Mouse (Mus musculus): Measurements from ENCODE around the gene Exosc1. TPM values are rescaled to one million over a fixed set of nuclear protein-coding genes. Genes with fewer than 3 reads are reported as not detected.

The Exosc1 gene
- 56.6 and 70.0 TPM in 2 replicates for total RNA-seq (2012; rRNA removed)
- total RNA-seq (2014; rRNA removed) = 68.6 and 72.6 TPM in 2 replicates
- polyA plus RNA-seq (2012; ENCODE audit: insufficient read length, low read depth) = 109 TPM in 2 replicates

GRCm38 (mm10) chr19:41933179-41934086 is at the start of gene Exosc1, which contains the start of gene Zdhhc16:
TSS of gene Exosc1 (minus strand) at chr19:41933423.
TSS of gene Zdhhc16 (plus strand) at chr19:41933480.
- in situ Hi-C loops (cut with MboI; ENCODE audit: low pct_ligation_motif_present, low pct_unique_long_range_greater_than_20kb, low sequenced_read_pairs) = loop anchor here (5.0 kb wide), 1 partner anchor 54 kb away; no protein-coding TSS in a partner anchor
- peak within 1 kb of the TSS; percentile 61 for H3K27ac ChIP-seq (ENCODE audit: insufficient read depth, low read depth)
- peak; percentile 98 for DNase-seq (ENCODE audit: extremely low read depth)
- TF ChIP-seq MAZ (IDR thresholded peaks at IDR 0.05; ENCODE audit: low read depth, low read length) = 0 out of 2 replicates have a peak, but pooled peaks have one; percentile 35
- TF ChIP-seq USF2 (conservative IDR thresholded peaks at IDR 0.05; ENCODE audit: low read depth, low read length) = no peak
- no peak for TF ChIP-seq SMC3 (IDR thresholded peaks at IDR 0.05; ENCODE audit: low read depth, low read length)
- no peak for TF ChIP-seq POLR2AphosphoS2 (IDR thresholded peaks at IDR 0.05; ENCODE audit: low read depth, low read length)
- peak; percentile 37; the same call in 1 of the 2 replicates for TF ChIP-seq BHLHE40 (IDR thresholded peaks at IDR 0.05; ENCODE audit: low read depth, low read length)
- no peak for TF ChIP-seq PAX5 (IDR thresholded peaks at IDR 0.05; ENCODE audit: low read length)
- peak; percentile 80; the same call in 1 of the 2 replicates for TF ChIP-seq ZMIZ1 (IDR thresholded peaks at IDR 0.05; ENCODE audit: low read depth, low read length)
- no peak for TF ChIP-seq CTCF (conservative IDR thresholded peaks at IDR 0.05 in 1 of 2, IDR thresholded peaks at IDR 0.05 in 1 of 2; ENCODE audit: low read depth in 2 of 2, low read length in 2 of 2)
- TF ChIP-seq MAFK (IDR thresholded peaks at IDR 0.05; ENCODE audit: insufficient replicate concordance, low read length) = no peak
- peak; percentile 97 for TF ChIP-seq MXI1 (IDR thresholded peaks at IDR 0.05; ENCODE audit: low read depth, low read length)
- TF ChIP-seq ZC3H11A (IDR thresholded peaks at IDR 0.05; ENCODE audit: low read depth, low read length) = no peak
- TF ChIP-seq ZKSCAN1 (IDR thresholded peaks at IDR 0.05; ENCODE audit: borderline replicate concordance, low read depth, low read length) = no peak
- TF ChIP-seq RAD21 (IDR thresholded peaks at IDR 0.05; ENCODE audit: low read depth, low read length) = no peak
- no peak for TF ChIP-seq ETS1 (conservative IDR thresholded peaks at IDR 0.05; ENCODE audit: low read depth, low read length)
- TF ChIP-seq EP300 (IDR thresholded peaks at IDR 0.05; ENCODE audit: low read length) = no peak
- peak; percentile 99 for TF ChIP-seq MYC (IDR thresholded peaks at IDR 0.05; ENCODE audit: low read depth, low read length)
- no peak for TF ChIP-seq MEF2A (IDR thresholded peaks at IDR 0.05; ENCODE audit: borderline replicate concordance, low read depth, low read length)
- peak; percentile 97 for TF ChIP-seq HCFC1 (IDR thresholded peaks at IDR 0.05; ENCODE audit: low read depth, low read length)
- TF ChIP-seq CHD1 (IDR thresholded peaks at IDR 0.05; ENCODE audit: low read depth, low read length) = no peak
- no peak; the same call in 1 of the 2 replicates for TF ChIP-seq UBTF (IDR thresholded peaks at IDR 0.05; ENCODE audit: low read depth, low read length)
- peak; percentile 44; the same call in 1 of the 2 replicates for TF ChIP-seq GABPA (IDR thresholded peaks at IDR 0.05; ENCODE audit: insufficient replicate concordance, low read depth, low read length)
- peak; percentile 83; the same call in 1 of the 2 replicates for TF ChIP-seq TBP (conservative IDR thresholded peaks at IDR 0.05; ENCODE audit: low read depth, low read length)
- peak; percentile 84 for TF ChIP-seq SIN3A (IDR thresholded peaks at IDR 0.05; ENCODE audit: low read length)
- TF ChIP-seq CHD2 (IDR thresholded peaks at IDR 0.05; ENCODE audit: low read length) = peak; percentile 96
- TF ChIP-seq USF1 (IDR thresholded peaks at IDR 0.05; ENCODE audit: low read depth, low read length) = peak; percentile 62
- TF ChIP-seq IRF4 (IDR thresholded peaks at IDR 0.05; ENCODE audit: low read depth, low read length) = no peak; the same call in 1 of the 2 replicates
- peak; percentile 97 for TF ChIP-seq KAT2A (IDR thresholded peaks at IDR 0.05; ENCODE audit: insufficient replicate concordance, low read length)
- peak; percentile 89 for TF ChIP-seq NELFE (IDR thresholded peaks at IDR 0.05; ENCODE audit: low read depth, low read length)
- peak; percentile 67 for TF ChIP-seq ZNF384 (IDR thresholded peaks at IDR 0.05; ENCODE audit: low read depth, low read length)
- peak; percentile 76; the same call in 1 of the 2 replicates for TF ChIP-seq TCF12 (IDR thresholded peaks at IDR 0.05; ENCODE audit: low read depth, low read length)
- TF ChIP-seq JUND (conservative IDR thresholded peaks at IDR 0.05; ENCODE audit: low read depth, low read length) = no peak
- TF ChIP-seq ELF1 (IDR thresholded peaks at IDR 0.05; ENCODE audit: low read depth, low read length) = peak; percentile 95
- peak; percentile 99 for TF ChIP-seq NRF1 (IDR thresholded peaks at IDR 0.05; ENCODE audit: low read depth, low read length)
- TF ChIP-seq JUN (IDR thresholded peaks at IDR 0.05; ENCODE audit: insufficient read depth, low read depth, low read length) = no peak
- TF ChIP-seq E2F4 (IDR thresholded peaks at IDR 0.05; ENCODE audit: insufficient replicate concordance, low read depth, low read length) = no peak
- TF ChIP-seq RCOR1 (conservative IDR thresholded peaks at IDR 0.05; ENCODE audit: low read depth, low read length) = no peak
- peak; percentile 93 for TF ChIP-seq POLR2A (IDR thresholded peaks at IDR 0.05; ENCODE audit: low read depth, low read length)

More at GRCm38 (mm10) chr19:41933179-41934086, at the start of gene Exosc1, which contains the start of gene Zdhhc16:
- no peaks in the 10 kb centered on the region for H3K27me3 ChIP-seq (replicated peaks)
- peak within 1 kb of the TSS; percentile 86 for H3K9ac ChIP-seq (ENCODE audit: insufficient read depth, low read depth)
- H3K9me3 ChIP-seq (replicated peaks; ENCODE audit: low read length) = no peaks in the 10 kb centered on the region
- H3K79me2 ChIP-seq (replicated peaks; ENCODE audit: control insufficient read depth, extremely low read depth, insufficient read depth, poor library complexity, severe bottlenecking) = peaks cover 59% of the 10 kb centered on the region
- H3K36me3 ChIP-seq (replicated peaks in 1 of 2; ENCODE audit: control insufficient read depth in 1 of 2, insufficient read depth in 1 of 2, low read length in 1 of 2) = peaks cover 29 to 59% of the 10 kb centered on the region in 2 experiments
- H3K4me3 ChIP-seq (replicated peaks in 1 of 3; ENCODE audit: low read depth in 2 of 3, low read length in 2 of 3, poor library complexity in 1 of 3) = peak within 1 kb of the TSS; percentile 96 to 99 (median 98)
- peak within 1 kb of the TSS; percentile 91 for H3K4me2 ChIP-seq (ENCODE audit: insufficient read depth, low read depth, poor library complexity, severe bottlenecking)
- dilution Hi-C loops (cut with MboI; ENCODE audit: extremely low pct_ligation_motif_present, extremely low pct_unique_long_range_greater_than_20kb, low sequenced_read_pairs) = no loop called here
- H3K4me1 ChIP-seq (ENCODE audit: control insufficient read depth in 1 of 2, insufficient read depth in 2 of 2) = peaks cover 8 to 36% of the 10 kb centered on the region in 2 experiments; a peak in 3 of 4 replicates

All from CH12.LX (cell line).